Comparison of ENCODE assay signal across 7 mouse cellular contexts in genomic region chr2:139722700-139723099, GRCm38 (mm10). TPM values are rescaled to one million over a fixed set of nuclear protein-coding genes. Genes with fewer than 3 reads are reported as not detected.
A peak's percentile ranks its signal among the peaks of the same experiment; 100 is the strongest.
DNase-seq lines count a peak whose midpoint lies in the region; ATAC-seq and TF ChIP-seq lines count a peak whose summit lies in the region.

No protein-coding gene starts in this region.

- DNase-seq in ES-CJ7 (ENCODE audit: low read depth, low spot score) = peak; percentile 19
- DNase-seq in adrenal gland, adult (ENCODE audit: inconsistent age in 2 of 2, low spot score in 1 of 2) = peak; percentile 72 to 91
- DNase-seq in cerebellum, postnatal 4 days (ENCODE audit: low spot score in 2 of 2) = peak; percentile 38 to 69
- DNase-seq in gastrocnemius, postnatal 4 days (ENCODE audit: low spot score in 2 of 2) = peak; percentile 19 to 41
- peak; percentile 28 to 64 for DNase-seq in layer of hippocampus, adult 2 months (ENCODE audit: low spot score in 2 of 2)
- DNase-seq in lung, postnatal 14 days = peak; percentile 76
- peak; percentile 63 for DNase-seq in stomach, postnatal 0 days (ENCODE audit: low spot score)

- H3K27me3 ChIP-seq in stomach, postnatal 0 days (ENCODE audit: control insufficient read depth, insufficient read depth, low read length) = no peaks in the 10 kb centered on the region

- no peak overlapping the region for H3K4me3 ChIP-seq in layer of hippocampus, adult 2 months
- H3K4me3 ChIP-seq in stomach, postnatal 0 days (ENCODE audit: low read depth, low read length) = no peak overlapping the region

- H3K36me3 ChIP-seq in stomach, postnatal 0 days (ENCODE audit: control insufficient read depth, insufficient read depth, low read length) = no peaks in the 10 kb centered on the region

- TF ChIP-seq CTCF in layer of hippocampus, adult 2 months (conservative IDR thresholded peaks at IDR 0.05) = peak; percentile 88
- TF ChIP-seq CTCF in stomach, postnatal 0 days (IDR thresholded peaks at IDR 0.05; ENCODE audit: low read depth) = peak; percentile 80

- TF ChIP-seq EP300 in stomach, postnatal 0 days (optimal IDR thresholded peaks at IDR 0.05) = no peak

- ATAC-seq in stomach, postnatal 0 days (ENCODE audit: low FRiP score, low TSS enrichment) = no peak

- H3K9me3 ChIP-seq in stomach, postnatal 0 days (ENCODE audit: control insufficient read depth, low read length) = no peaks in the 10 kb centered on the region

- 0% methylated on average over 1 of the region's 1 CpGs for WGBS in stomach, postnatal 0 days

- H3K4me1 ChIP-seq in stomach, postnatal 0 days (replicated peaks; ENCODE audit: control insufficient read depth, insufficient read depth) = no peaks in the 10 kb centered on the region

- H3K27ac ChIP-seq in layer of hippocampus, adult 2 months = no peak overlapping the region
- H3K27ac ChIP-seq in stomach, postnatal 0 days (replicated peaks) = no peak overlapping the region

- H3K4me2 ChIP-seq in stomach, postnatal 0 days (replicated peaks; ENCODE audit: low read depth) = no peak overlapping the region

- H3K9ac ChIP-seq in stomach, postnatal 0 days (ENCODE audit: low read length) = no peak overlapping the region

RNA-seq across cellular contexts. Expression of gene Ism1, which starts 44.7 kb away (rescaled TPM):
- 1 to 10 TPM in 1 of 2 experiments, under 1 TPM in 1; 0.93 to 2.0 TPM for total RNA-seq in gastrocnemius, postnatal 4 days (2021)
- total RNA-seq in layer of hippocampus, adult 2 months (2021) = 1 to 10 TPM; 6.0 TPM
- polyA plus RNA-seq in stomach, postnatal 0 days (2015; fragmentation: Nextera tagmentation; extraction: Ambion mirVana) = 1.9 and 2.6 TPM in 2 replicates

Comparison
In these comparisons a context has a peak if more than half of its experiments do, and no peak if none do; other contexts are left out.
1. DNase-seq: peak in every context shown above with its lines; median percentile 82 in adrenal gland, adult; 76 in lung, postnatal 14 days; 63 in stomach, postnatal 0 days; 54 in cerebellum, postnatal 4 days; 46 in layer of hippocampus, adult 2 months; 30 in gastrocnemius, postnatal 4 days; 19 in ES-CJ7.